Mouse (Mus musculus) erythroblast, embryonic 14.5 days (primary cell): Measurements from ENCODE around the gene Taf7l. TPM values are rescaled to one million over a fixed set of nuclear protein-coding genes. Genes with fewer than 3 reads are reported as not detected.

ENCODE experiments used
- H3K27me3 ChIP-seq: 2 replicates; pipeline ENCODE4 v1.6.1; 2012; ENCODE audit warnings: inconsistent platforms; ENCODE audit not compliant: control insufficient read depth
- H3K36me3 ChIP-seq: 2 replicates; pipeline ENCODE4 v1.6.1; 2012; ENCODE audit warnings: mild to moderate bottlenecking, inconsistent platforms; ENCODE audit not compliant: control insufficient read depth
- H3K4me1 ChIP-seq: 2 replicates; pipeline ENCODE4 v1.6.1; 2012; ENCODE audit warnings: inconsistent platforms; ENCODE audit not compliant: control insufficient read depth
- H3K4me3 ChIP-seq: replicated peaks from 2 replicates; pipeline ENCODE3; 2012; ENCODE audit warnings: moderate library complexity, mild to moderate bottlenecking, inconsistent platforms
- H3K9me3 ChIP-seq: 2 replicates; pipeline ENCODE4 v1.6.1; 2012; ENCODE audit warnings: low read length, inconsistent platforms, mixed read lengths; ENCODE audit not compliant: control insufficient read depth
- GATA1 ChIP-seq: IDR thresholded peaks from 2 replicates; pipeline ENCODE4 v1.6.1; 2012; ENCODE audit warnings: low read length, inconsistent platforms, mixed read lengths
- TAL1 ChIP-seq: IDR thresholded peaks from 3 replicates; pipeline ENCODE4 v1.6.1; 2012; ENCODE audit warnings: low read length, inconsistent platforms, mixed read lengths
- polyA plus RNA-seq: library from polyadenylated mRNA; stranded (reverse); fragments of >175 nt; gene quantifications from 2 replicates; pipeline ENCODE4 v1.2.3, GENCODE M21; 2012

Gene Taf7l
- polyA plus RNA-seq = not detected in 2 replicates

- Histone ChIP-seq H3K9me3 (peaks cover 16% of the 10 kb centered on the region), H3K27me3 (no peaks in the 10 kb centered on the region), H3K36me3 (no peaks in the 10 kb centered on the region), H3K4me3 (no peak within 1 kb of the TSS), H3K4me1 (no peaks in the 10 kb centered on the region)
- TF ChIP-seq TAL1 = no peak
- TF ChIP-seq GATA1 = no peak
Measured at GRCm38 (mm10) chrX:134476290-134476689, at the start of gene Taf7l. Gene Taf7l (minus strand): TSS chrX:134476490.

- Histone ChIP-seq H3K4me3 (no peak overlapping the region), H3K9me3 (no peaks in the 10 kb centered on the region), H3K36me3 (no peaks in the 10 kb centered on the region), H3K4me1 (peaks cover 9% of the 10 kb centered on the region; the same call in 1 of the 2 replicates), H3K27me3 (no peaks in the 10 kb centered on the region)
- TF ChIP-seq GATA1 (no peak), TAL1 (no peak)
Measured at GRCm38 (mm10) chrX:134525260-134525659, 49.0 kb upstream of the Taf7l start.

GRCm38 (mm10) chrX:134523772-134524171 lies 47.5 kb upstream of the Taf7l start:
- H3K36me3 ChIP-seq = no peaks in the 10 kb centered on the region
- H3K4me3 ChIP-seq = no peak overlapping the region
- no peaks in the 10 kb centered on the region for H3K27me3 ChIP-seq
- peaks cover 9% of the 10 kb centered on the region; the same call in 1 of the 2 replicates for H3K4me1 ChIP-seq
- no peaks in the 10 kb centered on the region for H3K9me3 ChIP-seq
- TF ChIP-seq GATA1 (no peak), TAL1 (no peak)

- TF ChIP-seq TAL1 (no peak), GATA1 (no peak)
- H3K36me3 ChIP-seq = no peaks in the 10 kb centered on the region
Measured at GRCm38 (mm10) chrX:134509473-134509872, 33.2 kb upstream of the Taf7l start.

GRCm38 (mm10) chrX:134507977-134508376 lies 31.7 kb upstream of the Taf7l start:
- Histone ChIP-seq H3K4me1 (no peaks in the 10 kb centered on the region), H3K4me3 (no peak overlapping the region), H3K9me3 (no peaks in the 10 kb centered on the region), H3K27me3 (no peaks in the 10 kb centered on the region), H3K36me3 (no peaks in the 10 kb centered on the region)
- TF ChIP-seq GATA1 = no peak
- no peak for TF ChIP-seq TAL1

More at GRCm38 (mm10) chrX:134509473-134509872, 33.2 kb upstream of the Taf7l start:
- H3K4me3 ChIP-seq = no peak overlapping the region
- H3K4me1 ChIP-seq = no peaks in the 10 kb centered on the region
- H3K27me3 ChIP-seq = no peaks in the 10 kb centered on the region
- H3K9me3 ChIP-seq = no peaks in the 10 kb centered on the region

GRCm38 (mm10) chrX:134500651-134501050 lies 24.4 kb upstream of the Taf7l start:
- Histone ChIP-seq H3K4me1 (no peaks in the 10 kb centered on the region), H3K27me3 (no peaks in the 10 kb centered on the region), H3K36me3 (no peaks in the 10 kb centered on the region), H3K9me3 (no peaks in the 10 kb centered on the region), H3K4me3 (no peak overlapping the region)
- TF ChIP-seq GATA1 = no peak
- no peak for TF ChIP-seq TAL1

GRCm38 (mm10) chrX:134481720-134482119 lies 5.4 kb upstream of the Taf7l start:
- Histone ChIP-seq H3K4me1 (no peaks in the 10 kb centered on the region), H3K27me3 (no peaks in the 10 kb centered on the region), H3K36me3 (no peaks in the 10 kb centered on the region), H3K9me3 (no peaks in the 10 kb centered on the region), H3K4me3 (no peak overlapping the region)
- TF ChIP-seq GATA1 (no peak), TAL1 (no peak)

GRCm38 (mm10) chrX:134474988-134475710 lies 1.1 kb downstream of the Taf7l start:
- TF ChIP-seq GATA1 (no peak), TAL1 (no peak)
- Histone ChIP-seq H3K4me3 (no peak overlapping the region), H3K36me3 (no peaks in the 10 kb centered on the region), H3K27me3 (no peaks in the 10 kb centered on the region), H3K9me3 (peaks cover 16% of the 10 kb centered on the region), H3K4me1 (no peaks in the 10 kb centered on the region)

- H3K4me1 ChIP-seq = no peaks in the 10 kb centered on the region
- H3K4me3 ChIP-seq = no peak overlapping the region
- H3K27me3 ChIP-seq = no peaks in the 10 kb centered on the region
- TF ChIP-seq GATA1 (no peak), TAL1 (no peak)
- H3K9me3 ChIP-seq = peaks cover 4% of the 10 kb centered on the region; the same call in 1 of the 2 replicates
- no peaks in the 10 kb centered on the region for H3K36me3 ChIP-seq
Measured at GRCm38 (mm10) chrX:134427307-134427706, 49.0 kb downstream of the Taf7l start.
